Mouse (Mus musculus) CD8-positive naive resting alpha-beta T cell, adult 57 days (primary cell): ENCODE results near the gene Slc26a11. TPM values are rescaled to one million over a fixed set of nuclear protein-coding genes. Genes with fewer than 3 reads are reported as not detected.

Experiments
- total RNA-seq: library from RNA; stranded (reverse); gene quantifications from one replicate; pipeline ENCODE4 v1.2.4, GENCODE M21; 2023

Slc26a11 gene
- 29.6 TPM for total RNA-seq

GRCm38 (mm10) chr11:119355443-119356385 lies at the start of gene Slc26a11, which contains the start of gene Sgsh:
Slc26a11 (plus strand) TSS chr11:119355557.
Sgsh (minus strand) TSS chr11:119355536.

DNA sequence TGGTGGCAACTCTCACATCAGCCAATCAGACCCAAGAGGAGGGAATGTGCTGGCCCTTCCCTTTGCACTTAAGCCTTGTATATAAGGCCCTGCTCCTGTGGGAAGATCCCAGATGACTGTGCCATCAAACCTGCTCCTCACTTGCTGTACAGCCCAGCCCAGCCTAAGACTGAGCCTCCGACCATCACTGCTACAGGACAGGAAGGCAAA lies 47.8 kb upstream of the Slc26a11 start, which contains the start of gene Card14:
Card14 (plus strand) TSS at position 111 of the 210 bp plus-strand sequence.

DNA sequence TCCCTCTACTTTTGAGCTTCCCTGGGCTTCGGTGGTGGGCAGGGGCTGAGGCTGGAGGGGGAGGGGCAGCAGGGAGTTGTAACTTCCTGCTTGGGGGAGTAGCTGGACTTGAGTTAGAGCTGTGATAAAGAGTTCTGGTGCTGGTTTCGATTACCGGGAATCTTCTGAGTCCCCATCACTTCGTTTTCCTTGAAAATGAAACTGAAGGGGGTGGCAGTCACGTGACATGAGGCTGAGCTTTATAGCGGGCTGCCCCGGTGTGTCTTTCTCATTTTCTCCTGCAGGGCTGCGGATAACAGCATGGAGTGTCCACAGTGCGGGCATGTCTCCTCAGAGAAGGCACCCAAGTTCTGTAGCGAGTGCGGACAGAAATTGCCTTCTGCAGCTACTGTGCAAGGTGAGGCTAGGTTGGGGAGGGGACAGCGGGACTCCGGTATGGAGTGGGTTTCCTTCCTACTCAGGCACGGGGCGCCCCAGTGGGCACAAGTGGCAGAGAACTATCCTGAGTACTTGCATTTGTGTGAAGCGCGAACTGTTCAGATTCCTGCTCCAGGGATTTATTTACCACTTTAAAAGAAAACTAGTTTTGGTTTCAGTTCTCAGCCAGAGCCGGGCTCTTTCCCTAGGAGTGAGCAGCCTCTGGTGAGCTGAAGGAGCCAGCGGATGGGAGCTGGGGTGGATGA lies 37.6 kb downstream of the Slc26a11 start, which contains the start of gene Rnf213:
Rnf213 (plus strand) TSS at position 301 of the 683 bp plus-strand sequence.

Other genes with a start within 250 kb of the Slc26a11 start
- 2.6 TPM for gene Tbc1d16, start 127.1 kb upstream of the Slc26a11 start, total RNA-seq
- gene Ccdc40, start 127.0 kb upstream of the Slc26a11 start, total RNA-seq = 0.40 TPM
- 42.1 TPM for gene Gaa, start 87.7 kb upstream of the Slc26a11 start, total RNA-seq
- 159 TPM for gene Eif4a3, start 55.5 kb upstream of the Slc26a11 start, total RNA-seq
- not detected for gene Card14, start 47.8 kb upstream of the Slc26a11 start, total RNA-seq
- 24.3 TPM for gene Sgsh, start within 50 bp of the Slc26a11 start, total RNA-seq
- 146 TPM for gene Rnf213, start 37.5 kb downstream of the Slc26a11 start, total RNA-seq
- gene Endov, start 135.8 kb downstream of the Slc26a11 start, total RNA-seq = 32.5 TPM
- gene Nptx1, start 192.2 kb downstream of the Slc26a11 start, total RNA-seq = 0.09 TPM
- 80.3 TPM for gene Rptor, start 247.3 kb downstream of the Slc26a11 start, total RNA-seq